Mouse (Mus musculus): ENCODE data around the gene Trappc5. TPM values are rescaled to one million over a fixed set of nuclear protein-coding genes. Genes with fewer than 3 reads are reported as not detected.

Trappc5 gene
- 10.4 and 12.5 TPM in 2 replicates for total RNA-seq (2023)

GRCm38 (mm10) chr8:3676131-3676992, at the start of gene Trappc5:
TSS of gene Trappc5 (plus strand) at chr8:3676299.

GRCm38 (mm10) chr8:3630647-3631477, 45.2 kb upstream of the Trappc5 start, which contains the start of gene Stxbp2:
TSS of gene Stxbp2 (plus strand) at chr8:3630955.

GRCm38 (mm10) chr8:3655526-3655925, 20.6 kb upstream of the Trappc5 start, which contains the start of gene Retn:
TSS of gene Retn (plus strand) at chr8:3655770.

GRCm38 (mm10) chr8:3665507-3665906, 10.6 kb upstream of the Trappc5 start, which contains the start of gene Mcemp1:
TSS of gene Mcemp1 (plus strand) at chr8:3665754.

GRCm38 (mm10) chr8:3671980-3672491, 4.1 kb upstream of the Trappc5 start, which contains the start of gene Fcor:
TSS of gene Fcor (minus strand) at chr8:3672362.

GRCm38 (mm10) chr8:3694121-3694520, 18.0 kb downstream of the Trappc5 start, which contains the start of gene Fcer2a:
TSS of gene Fcer2a (minus strand) at chr8:3694175.

GRCm38 (mm10) chr8:3720551-3720950, 44.5 kb downstream of the Trappc5 start, which contains the start of gene Clec4g:
TSS of gene Clec4g (minus strand) at chr8:3720651.

Other genes starting within 250 kb of the Trappc5 start
- 0.50 and 1.0 TPM in 2 replicates for gene Pex11g, start 208.6 kb upstream of the Trappc5 start, total RNA-seq (2023)
- 1.7 and 3.9 TPM in 2 replicates for gene Tex45, start 205.4 kb upstream of the Trappc5 start, total RNA-seq (2023)
- 3.0 and 5.0 TPM in 2 replicates for gene Zfp358, start 183.2 kb upstream of the Trappc5 start, total RNA-seq (2023)
- 26.7 and 31.6 TPM in 2 replicates for gene Mcoln1, start 175.8 kb upstream of the Trappc5 start, total RNA-seq (2023)
- gene Pnpla6, start 160.9 kb upstream of the Trappc5 start, total RNA-seq (2023) = 20.0 and 20.5 TPM in 2 replicates
- gene C330021F23Rik, start 108.3 kb upstream of the Trappc5 start, total RNA-seq (2023) = not detected in 2 replicates
- gene Camsap3, start 89.0 kb upstream of the Trappc5 start, total RNA-seq (2023) = 0.16 TPM in 1 of 2 replicates, not detected in the other
- gene Xab2, start 55.0 kb upstream of the Trappc5 start, total RNA-seq (2023) = 45.1 and 47.4 TPM in 2 replicates
- 122 and 124 TPM in 2 replicates for gene Pet100, start 54.8 kb upstream of the Trappc5 start, total RNA-seq (2023)
- gene Pcp2, start 50.8 kb upstream of the Trappc5 start, total RNA-seq (2023) = not detected in 2 replicates
- gene Stxbp2, start 45.3 kb upstream of the Trappc5 start, total RNA-seq (2023) = 317 and 390 TPM in 2 replicates
- gene Retn, start 20.5 kb upstream of the Trappc5 start, total RNA-seq (2023) = 1.4 and 1.9 TPM in 2 replicates
- gene Mcemp1, start 10.5 kb upstream of the Trappc5 start, total RNA-seq (2023) = 329 and 340 TPM in 2 replicates
- gene Fcor, start 3.9 kb upstream of the Trappc5 start, total RNA-seq (2023) = 4.6 and 5.0 TPM in 2 replicates
- 0.18 and 0.35 TPM in 2 replicates for gene Fcer2a, start 17.9 kb downstream of the Trappc5 start, total RNA-seq (2023)
- gene Clec4g, start 44.4 kb downstream of the Trappc5 start, total RNA-seq (2023) = not detected in 2 replicates
- 2.9 and 4.1 TPM in 2 replicates for gene Cd209a, start 72.7 kb downstream of the Trappc5 start, total RNA-seq (2023)
- not detected in 2 replicates for gene Cd209e, start 178.0 kb downstream of the Trappc5 start, total RNA-seq (2023)
- not detected in 2 replicates for gene Cd209d, start 202.3 kb downstream of the Trappc5 start, total RNA-seq (2023)

All from neutrophil, adult 65 days (primary cell).